Mouse (Mus musculus) spleen, adult 2 months (tissue): Measurements from ENCODE around the gene Ephb6. TPM values are rescaled to one million over a fixed set of nuclear protein-coding genes. Genes with fewer than 3 reads are reported as not detected.

ENCODE experiments used
- DNase-seq, 2 experiments: peaks; one replicate each; pipeline versions ENCODE4 v3.0.0 to v3.0.0-alpha.2; 2012 to 2021; ENCODE audit warnings: low spot score in 2 of 2, low read depth in 1 of 2
- H3K27ac ChIP-seq: fragments of 200-500 bp; 2 replicates; pipeline ENCODE4 v1.5.1; 2012; ENCODE audit warnings: low read length, inconsistent platforms; ENCODE audit not compliant: insufficient read depth
- H3K27me3 ChIP-seq: fragments of 200-500 bp; 2 replicates; pipeline ENCODE4 v1.6.1; 2012; ENCODE audit warnings: mild to moderate bottlenecking, moderate library complexity, low read length, inconsistent platforms; ENCODE audit not compliant: control insufficient read depth, insufficient read depth
- H3K36me3 ChIP-seq: fragments of 200-500 bp; 2 replicates; pipeline ENCODE4 v1.6.1; 2012; ENCODE audit warnings: mild to moderate bottlenecking, low read length, inconsistent platforms; ENCODE audit not compliant: control insufficient read depth, insufficient read depth
- H3K4me1 ChIP-seq: fragments of 200-500 bp; 2 replicates; pipeline ENCODE4 v1.6.1; 2011; ENCODE audit warnings: inconsistent platforms; ENCODE audit not compliant: control insufficient read depth, insufficient read depth, insufficient read length
- H3K4me3 ChIP-seq: fragments of 200-500 bp; 2 replicates; pipeline ENCODE4 v1.5.1; 2011; ENCODE audit warnings: mild to moderate bottlenecking, inconsistent platforms; ENCODE audit not compliant: insufficient read depth, insufficient read length; ENCODE audit errors: extremely low read depth
- CTCF ChIP-seq: fragments of 200-500 bp; IDR thresholded peaks from 2 replicates; pipeline ENCODE4 v1.5.1; 2011; ENCODE audit warnings: mild to moderate bottlenecking, inconsistent platforms; ENCODE audit not compliant: insufficient read depth, insufficient read length, insufficient replicate concordance; ENCODE audit errors: extremely low read depth
- POLR2A ChIP-seq: fragments of 200-500 bp; IDR thresholded peaks from 2 replicates; pipeline ENCODE4 v1.6.1; 2011; ENCODE audit warnings: low read depth, low read length, inconsistent platforms
- WGBS: fragments of 180-500 bp; shearing (Covaris S2); methylation state at CpG from one replicate; pipeline ENCODE4 v1.1.7; 2018; 5-methylcytosine and 5-hydroxymethylcytosine counted together
- polyA plus RNA-seq: library from polyadenylated mRNA; depleted of rRNA; stranded (reverse); fragments of >200 nt; gene quantifications from 2 replicates; pipeline ENCODE4 v1.2.3, GENCODE M21; 2012

Gene Ephb6
- polyA plus RNA-seq, 1 experiment, result 7.5 TPM

- Histone ChIP-seq H3K4me1 (no peaks in the 10 kb centered on the region), H3K27ac (no peak overlapping the region), H3K36me3 (no peaks in the 10 kb centered on the region), H3K27me3 (no peaks in the 10 kb centered on the region), H3K4me3 (no peak overlapping the region)
- no peak for DNase-seq
- WGBS, result 27% methylated on average over 1 of the region's 1 CpGs
- TF ChIP-seq CTCF, result no peak
- no peak for TF ChIP-seq POLR2A
Observed at GRCm38 (mm10) chr6:41628180-41628579, 22.9 kb downstream of the Ephb6 start.

- Histone ChIP-seq H3K27me3 (no peaks in the 10 kb centered on the region), H3K27ac (no peak overlapping the region), H3K36me3 (no peaks in the 10 kb centered on the region), H3K4me1 (no peaks in the 10 kb centered on the region), H3K4me3 (no peak overlapping the region)
- WGBS, result 65% methylated on average over 2 of the region's 2 CpGs
- TF ChIP-seq POLR2A (no peak), CTCF (no peak)
- DNase-seq, result no peak
Observed at GRCm38 (mm10) chr6:41630791-41631190, 25.5 kb downstream of the Ephb6 start.

DNA sequence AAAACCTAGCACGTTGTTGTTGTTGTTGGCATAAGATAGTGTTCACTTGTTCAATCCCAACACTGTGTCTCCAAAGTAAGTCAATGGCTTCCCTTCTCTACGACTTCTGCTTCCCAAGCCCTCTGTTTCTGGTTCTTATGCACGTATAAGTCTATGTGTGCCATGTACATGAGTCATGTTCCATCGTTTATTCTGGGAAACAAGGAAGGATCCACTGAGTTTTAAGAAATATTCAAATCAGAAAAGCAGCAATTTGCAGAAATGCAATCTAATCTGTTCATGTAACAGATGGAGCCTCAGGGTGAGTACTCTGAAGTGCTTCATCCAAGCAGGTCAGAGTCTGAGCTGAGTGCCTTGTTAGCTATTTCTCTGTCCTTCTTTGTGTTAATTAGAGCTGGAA is 26.3 kb downstream of the Ephb6 start:
- Histone ChIP-seq H3K36me3 (no peaks in the 10 kb centered on the region), H3K27me3 (no peaks in the 10 kb centered on the region), H3K27ac (no peak overlapping the region), H3K4me3 (no peak overlapping the region), H3K4me1 (no peaks in the 10 kb centered on the region)
- WGBS, result 80% methylated on average over 4 of the region's 4 CpGs
- TF ChIP-seq POLR2A (no peak), CTCF (no peak)
- DNase-seq, result no peak

DNA sequence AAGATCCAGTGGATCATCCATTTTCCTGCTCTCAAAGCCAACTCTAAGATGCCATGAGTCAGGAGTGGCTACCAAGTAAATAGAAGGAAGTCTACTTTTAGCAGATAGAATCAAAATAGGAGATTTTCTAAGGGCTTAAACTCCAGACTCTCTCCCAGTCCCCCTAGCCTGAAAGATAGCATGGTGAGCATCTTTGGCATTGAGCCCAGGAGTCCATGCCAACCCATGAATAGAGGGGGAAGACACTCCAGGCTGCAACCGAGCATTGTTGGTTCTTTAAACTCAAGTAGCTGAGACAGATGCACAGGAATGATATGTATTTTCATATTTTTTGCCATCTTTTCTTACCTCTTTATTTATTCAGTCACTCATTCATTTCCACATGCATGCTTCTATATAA is 29.9 kb downstream of the Ephb6 start:
- Histone ChIP-seq H3K27me3 (no peaks in the 10 kb centered on the region), H3K4me1 (no peaks in the 10 kb centered on the region), H3K36me3 (no peaks in the 10 kb centered on the region), H3K27ac (no peak overlapping the region), H3K4me3 (no peak overlapping the region)
- WGBS, result 70% methylated on average over 1 of the region's 1 CpGs
- TF ChIP-seq CTCF (no peak), POLR2A (no peak)
- DNase-seq, result no peak

- Histone ChIP-seq H3K36me3 (no peaks in the 10 kb centered on the region), H3K4me1 (no peaks in the 10 kb centered on the region), H3K27ac (no peak within 1 kb of the TSS), H3K27me3 (no peaks in the 10 kb centered on the region), H3K4me3 (no peak within 1 kb of the TSS)
- no peak for TF ChIP-seq CTCF
- TF ChIP-seq POLR2A, result no peak
- WGBS, result 83% methylated on average over 5 of the region's 5 CpGs
- DNase-seq, result no peak
Observed at GRCm38 (mm10) chr6:41636178-41636577, 30.9 kb downstream of the Ephb6 start, which contains the start of gene Trpv6. Gene Trpv6 (minus strand): TSS chr6:41636405.

GRCm38 (mm10) chr6:41637393-41637792 is 32.1 kb downstream of the Ephb6 start:
- TF ChIP-seq CTCF, result no peak
- TF ChIP-seq POLR2A, result no peak
- no peaks in the 10 kb centered on the region for H3K36me3 ChIP-seq
- no peak overlapping the region for H3K27ac ChIP-seq
- no peaks in the 10 kb centered on the region for H3K4me1 ChIP-seq
- H3K4me3 ChIP-seq, result no peak overlapping the region
- no peaks in the 10 kb centered on the region for H3K27me3 ChIP-seq
- WGBS, result 62% methylated on average over 1 of the region's 1 CpGs
- DNase-seq, result no peak

GRCm38 (mm10) chr6:41637927-41638506 is 32.7 kb downstream of the Ephb6 start:
- Histone ChIP-seq H3K27ac (no peak overlapping the region), H3K4me3 (no peak overlapping the region), H3K4me1 (no peaks in the 10 kb centered on the region), H3K27me3 (no peaks in the 10 kb centered on the region), H3K36me3 (no peaks in the 10 kb centered on the region)
- no peak for TF ChIP-seq CTCF
- TF ChIP-seq POLR2A, result no peak
- no peak for DNase-seq
- WGBS, result 89% methylated on average over 6 of the region's 6 CpGs

- H3K27ac ChIP-seq, result no peak overlapping the region
- no peaks in the 10 kb centered on the region for H3K36me3 ChIP-seq
- 86% methylated on average over 3 of the region's 3 CpGs for WGBS
- DNase-seq, result no peak
- H3K27me3 ChIP-seq, result no peaks in the 10 kb centered on the region
- no peak overlapping the region for H3K4me3 ChIP-seq
- TF ChIP-seq CTCF (no peak), POLR2A (no peak)
- H3K4me1 ChIP-seq, result no peaks in the 10 kb centered on the region
Observed at GRCm38 (mm10) chr6:41640449-41640848, 35.2 kb downstream of the Ephb6 start.
